Mouse (Mus musculus) megakaryocyte, adult 5-6 weeks (primary cell): ENCODE measurements around the gene Foxn3. TPM values are rescaled to one million over a fixed set of nuclear protein-coding genes. Genes with fewer than 3 reads are reported as not detected.

ENCODE experiments used
- ATAC-seq: 2 replicates; pipeline ENCODE4 v1.8.0; 2016; ENCODE audit warnings: mild to moderate bottlenecking, inconsistent platforms; ENCODE audit not compliant: poor library complexity, severe bottlenecking
- total RNA-seq, 2 experiments: library from RNA; stranded (forward) in 1 of 2; stranded (reverse) in 1 of 2; fragments of 153-499, 151-499 nt in 1 of 2; fragments of 221-1000, 200-1000 nt in 1 of 2; gene quantifications; 2 replicates each; pipeline versions ENCODE4 v1.2.3 to v1.2.4; 2015 to 2017

The Foxn3 gene
- total RNA-seq, 2 experiments from 2014 or later = 19.6 to 45.6 TPM

DNA sequence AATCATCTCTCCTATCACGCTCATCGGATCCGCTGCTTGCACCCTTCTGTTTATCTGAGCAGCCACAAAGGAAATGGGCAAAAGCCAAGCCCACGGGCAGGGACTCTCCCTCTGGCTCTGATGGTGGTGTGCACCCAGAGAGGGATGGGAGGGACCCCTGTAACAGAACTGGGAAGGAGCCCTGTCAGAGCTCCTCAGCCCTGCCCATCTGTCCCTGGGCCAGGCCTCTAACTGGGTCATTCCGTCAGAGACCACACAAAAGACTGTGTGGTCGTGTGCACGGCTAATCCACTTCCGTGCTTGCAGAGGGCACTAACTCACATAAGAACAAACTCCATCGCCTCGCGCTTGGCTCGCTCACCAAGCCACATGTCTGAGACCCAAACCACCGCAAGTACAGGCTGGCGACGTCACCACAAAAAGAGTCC is 95.5 kb downstream of the Foxn3 start:
- peak; percentile 71 for ATAC-seq

DNA sequence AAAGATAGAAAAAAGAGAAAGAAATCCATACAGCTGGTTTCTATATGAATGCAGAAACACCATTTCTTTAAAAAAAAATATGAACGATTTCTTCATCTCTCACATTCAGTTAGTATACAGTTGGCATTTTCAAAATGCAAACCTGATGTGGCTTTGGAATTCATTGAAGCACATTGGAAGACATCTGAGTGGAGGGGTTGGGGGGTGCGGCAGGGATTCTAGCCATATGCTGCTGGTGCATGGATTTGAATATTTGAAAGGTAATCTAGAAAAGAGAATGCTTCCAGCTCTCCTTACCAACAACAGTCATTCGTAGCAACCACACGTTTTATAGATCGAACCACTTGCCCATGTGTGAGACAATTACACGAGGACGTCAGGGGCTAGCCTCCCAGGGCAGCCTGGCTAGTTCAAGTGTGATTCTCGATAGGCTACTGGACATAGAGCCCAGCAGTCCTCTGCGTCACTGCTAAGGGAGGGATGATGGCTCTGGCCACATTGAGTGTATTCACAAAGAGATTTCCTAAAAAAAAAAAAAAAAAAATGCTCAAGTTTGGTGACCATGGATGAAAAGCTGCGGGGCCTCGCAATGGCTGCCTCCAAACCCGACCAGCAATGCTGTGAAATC is 96.0 kb downstream of the Foxn3 start:
- ATAC-seq = no peak

DNA sequence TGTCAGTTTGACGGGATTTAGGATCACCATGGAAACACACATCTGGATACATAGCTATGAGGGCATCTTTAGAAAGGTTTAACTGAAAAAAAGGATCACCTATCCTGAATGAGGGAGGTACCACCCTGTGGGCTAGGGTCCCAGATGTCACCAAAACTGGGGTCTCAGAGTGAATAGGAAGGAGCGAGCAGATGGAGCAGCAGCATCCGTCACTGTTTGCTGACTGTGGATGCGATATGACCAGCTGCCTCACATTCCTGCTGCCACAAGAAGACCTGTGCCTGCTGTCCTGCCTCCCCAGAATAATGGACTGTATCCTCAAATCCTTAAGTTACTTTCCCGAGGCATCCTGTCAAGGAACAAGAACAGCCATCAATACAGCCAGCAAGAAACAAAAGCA is 97.0 kb downstream of the Foxn3 start:
- no peak for ATAC-seq

DNA sequence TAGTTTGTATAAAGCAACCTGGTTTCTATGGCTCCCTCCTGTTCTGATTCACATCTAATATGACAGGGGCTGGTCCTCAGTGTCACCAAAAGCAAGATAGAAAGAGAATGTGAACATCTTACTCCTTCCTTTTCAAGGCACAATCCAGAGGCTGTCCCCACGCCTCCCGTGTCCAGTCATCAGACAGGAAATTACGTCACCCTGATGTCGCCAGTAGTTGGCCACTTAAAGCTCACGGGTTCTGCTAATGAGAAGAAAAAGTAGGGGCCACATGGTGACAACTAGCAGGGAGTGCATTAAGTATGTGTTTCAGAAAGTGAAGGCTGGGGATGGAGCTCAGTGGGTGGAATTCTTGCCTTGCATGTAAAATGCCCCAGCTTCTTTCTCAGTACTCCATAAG is 99.1 kb downstream of the Foxn3 start:
- peak; percentile 70 for ATAC-seq

DNA sequence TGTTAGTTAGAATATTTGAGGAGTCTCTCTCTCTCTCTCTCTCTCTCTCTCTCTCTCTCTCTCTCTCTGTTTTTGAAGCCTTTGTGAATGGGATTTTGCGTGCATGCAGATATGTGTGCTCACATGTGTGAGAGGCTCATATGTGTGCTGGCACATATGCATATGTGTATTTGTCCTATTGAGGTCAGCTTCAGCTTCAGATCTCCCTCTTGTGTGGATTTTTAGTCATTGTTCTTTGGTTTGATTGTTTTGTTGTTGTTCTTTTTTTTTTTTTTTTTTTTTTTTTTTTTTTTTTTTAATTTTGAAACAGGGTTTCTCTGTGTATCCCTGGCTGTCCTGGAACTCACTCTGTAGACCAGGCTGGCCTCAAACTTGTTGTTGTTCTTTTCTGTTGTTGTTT is 100.5 kb downstream of the Foxn3 start:
- ATAC-seq = no peak

DNA sequence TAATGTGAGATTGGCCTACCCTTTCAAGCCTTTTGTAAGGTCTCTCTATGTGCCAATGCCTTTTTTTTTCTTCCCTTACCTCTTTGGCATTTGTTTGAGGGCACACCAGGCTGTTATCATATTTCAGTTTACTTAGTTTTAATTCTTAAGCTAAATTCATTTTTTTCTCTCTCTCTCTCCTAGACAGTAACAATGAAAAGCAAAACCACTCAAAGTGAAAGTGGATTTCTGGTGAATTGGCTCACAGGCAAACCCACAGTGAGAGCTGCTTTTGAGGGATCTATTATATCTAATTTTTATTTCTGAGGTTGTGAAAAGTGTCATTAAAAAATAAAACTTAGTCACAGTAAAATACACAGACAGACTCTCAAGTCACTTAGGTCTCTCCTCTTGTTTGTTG is 101.1 kb downstream of the Foxn3 start:
- ATAC-seq = no peak

DNA sequence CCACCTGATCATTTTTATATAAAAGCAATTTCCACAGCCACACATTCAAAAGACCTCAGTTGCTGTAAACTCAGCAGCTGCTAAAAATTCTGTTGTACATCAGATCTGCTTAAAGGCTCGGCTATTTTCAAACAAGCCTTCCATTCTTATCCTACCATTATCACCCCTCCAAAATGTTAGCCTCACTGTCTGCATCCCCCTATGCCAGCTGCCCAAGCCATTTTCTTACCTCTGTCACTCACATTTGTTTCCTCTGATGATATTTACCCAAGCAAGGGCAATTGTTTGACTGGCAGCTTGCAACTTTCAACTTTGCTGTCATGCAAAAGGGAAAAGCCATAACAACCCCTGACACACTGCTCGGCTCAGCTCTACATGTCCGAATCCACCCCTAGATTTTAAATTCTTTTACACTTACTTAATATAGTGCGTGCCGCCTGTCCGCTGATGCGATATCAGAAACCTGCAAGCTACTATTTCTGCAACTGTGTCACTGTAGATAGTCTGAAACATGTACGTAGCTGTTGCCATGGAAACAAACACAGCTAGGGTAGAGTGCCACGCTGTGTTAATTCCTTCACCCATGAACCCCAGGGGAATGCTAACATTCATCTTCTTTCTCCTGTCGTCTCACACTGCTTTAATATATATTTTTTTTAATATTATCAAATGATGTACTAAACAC is 105.7 kb downstream of the Foxn3 start:
- peak; percentile 47 for ATAC-seq

DNA sequence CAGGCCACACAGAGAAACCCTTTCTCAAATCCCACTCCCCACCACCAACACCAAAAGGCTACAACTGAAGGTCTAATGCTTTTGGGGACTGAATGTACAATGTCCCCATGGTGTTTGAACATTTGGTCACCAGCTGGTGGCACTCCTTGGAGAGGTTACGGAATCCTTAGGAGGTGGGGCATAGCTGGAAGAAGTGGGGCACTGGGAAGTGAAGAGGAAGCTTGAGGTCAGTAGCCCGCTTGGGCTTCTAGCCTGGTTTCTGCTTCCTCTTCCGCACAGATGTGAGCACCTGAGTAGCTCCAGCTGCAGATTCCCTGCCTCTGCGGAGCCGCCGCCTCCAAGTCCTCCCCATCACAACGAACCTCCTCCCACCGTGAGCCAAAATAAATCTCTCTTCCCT is 107.8 kb downstream of the Foxn3 start:
- ATAC-seq = peak; percentile 74

DNA sequence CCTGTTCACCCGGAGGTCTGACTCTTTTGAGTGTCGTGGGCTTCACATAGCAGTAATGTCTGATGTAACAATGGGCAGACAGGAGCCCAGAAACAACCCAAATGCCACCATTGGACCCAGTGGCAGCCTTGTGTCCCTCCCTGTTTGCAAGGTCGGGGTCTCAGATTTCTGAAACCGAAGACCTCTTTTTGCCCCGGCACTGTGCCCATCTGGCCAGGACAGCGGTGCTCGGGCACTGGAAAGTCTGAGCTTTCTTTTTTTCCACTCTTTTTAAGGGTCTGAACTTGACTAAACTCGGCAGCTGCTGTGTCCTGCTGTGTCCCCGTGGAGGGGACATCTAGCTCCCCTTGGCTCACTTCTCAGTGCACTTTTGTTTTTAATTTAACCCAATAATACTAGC is 109.0 kb downstream of the Foxn3 start:
- no peak for ATAC-seq

DNA sequence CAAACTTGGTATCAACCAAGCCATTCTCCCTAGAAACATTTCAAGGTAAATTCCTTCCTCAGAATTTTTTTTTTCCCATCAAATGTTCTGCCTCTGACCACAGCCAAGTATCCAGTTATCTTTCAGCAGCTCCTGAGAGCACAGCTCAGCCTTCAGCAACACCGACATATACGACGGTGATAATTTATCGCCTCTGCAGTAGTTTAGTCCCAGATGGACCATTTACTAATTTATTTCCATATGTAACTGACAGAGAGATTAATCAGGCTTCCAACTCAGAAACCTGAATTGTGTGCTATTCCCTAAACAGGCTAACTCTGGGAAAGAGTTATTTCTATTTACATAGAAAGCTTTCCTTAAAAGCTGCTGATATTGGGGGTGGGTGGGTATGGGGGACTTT is 109.6 kb downstream of the Foxn3 start:
- ATAC-seq = no peak

DNA sequence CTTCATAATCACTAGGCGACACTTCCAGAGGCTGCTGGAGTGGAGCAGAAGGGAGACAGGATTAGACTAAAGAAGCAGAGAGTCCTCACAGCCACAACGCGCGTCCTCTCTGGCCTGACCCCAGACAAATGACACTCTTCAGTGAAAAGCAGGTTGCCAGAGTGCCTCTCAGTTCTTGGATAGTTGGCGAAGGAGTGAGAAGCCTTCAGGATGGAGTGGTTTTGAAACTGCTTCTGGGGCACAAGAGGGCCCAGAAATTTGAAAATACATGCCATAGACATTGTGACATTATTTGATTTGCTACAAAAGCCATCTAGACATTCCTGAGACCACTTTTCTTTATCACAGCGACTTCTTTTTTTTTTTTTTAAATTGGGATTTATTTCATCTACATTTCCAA is 113.3 kb downstream of the Foxn3 start:
- no peak for ATAC-seq

DNA sequence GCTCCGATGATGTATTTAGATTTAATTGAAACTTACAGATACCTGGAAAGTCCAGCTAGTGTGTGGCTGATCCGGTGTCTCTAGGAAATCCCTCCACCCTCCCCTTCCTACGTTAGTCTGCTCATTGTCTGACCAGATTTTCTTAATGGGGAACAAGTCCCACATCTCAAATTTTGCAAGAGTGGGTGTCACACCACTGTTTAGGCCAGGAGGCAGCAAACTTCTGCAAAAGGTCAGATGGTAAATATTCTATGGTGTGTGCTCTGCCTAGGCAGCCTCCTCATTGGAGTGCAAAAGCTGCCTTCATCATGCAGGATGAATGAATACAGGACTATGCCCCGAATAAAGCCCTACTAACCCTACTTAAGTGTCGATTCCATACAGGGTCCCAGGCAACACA is 115.6 kb downstream of the Foxn3 start:
- ATAC-seq = peak; percentile 78

DNA sequence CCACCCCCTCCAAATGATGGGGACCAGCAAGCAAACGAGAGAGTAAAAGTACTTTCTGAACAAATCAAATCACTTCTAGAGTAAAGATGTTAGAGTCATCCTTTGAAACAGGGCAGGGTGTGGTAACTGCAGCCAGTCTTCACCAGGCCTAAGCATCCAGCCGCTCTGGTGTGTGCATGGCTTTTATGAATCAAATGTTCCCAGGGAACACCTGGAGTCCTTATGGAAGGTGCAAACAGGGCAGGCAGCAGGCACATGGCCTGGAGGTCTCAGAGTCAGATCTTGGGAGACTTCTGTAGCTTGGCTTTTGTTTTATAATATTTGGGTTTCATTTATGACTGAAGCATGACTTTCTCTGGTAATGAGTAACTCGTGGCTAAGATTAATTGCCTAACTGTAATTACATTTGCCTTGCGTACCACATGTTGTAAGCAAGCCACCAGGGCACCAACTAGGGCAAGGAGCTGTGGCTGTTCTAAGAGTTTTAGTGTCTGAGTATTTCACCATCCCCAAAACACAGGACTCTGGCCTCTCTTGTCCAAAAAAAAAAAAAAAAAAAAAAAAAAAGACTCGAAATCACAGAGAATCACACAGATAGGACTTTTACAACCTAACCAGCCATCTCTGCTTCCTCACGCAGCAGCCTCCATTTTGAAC is 118.2 kb downstream of the Foxn3 start:
- no peak for ATAC-seq

DNA sequence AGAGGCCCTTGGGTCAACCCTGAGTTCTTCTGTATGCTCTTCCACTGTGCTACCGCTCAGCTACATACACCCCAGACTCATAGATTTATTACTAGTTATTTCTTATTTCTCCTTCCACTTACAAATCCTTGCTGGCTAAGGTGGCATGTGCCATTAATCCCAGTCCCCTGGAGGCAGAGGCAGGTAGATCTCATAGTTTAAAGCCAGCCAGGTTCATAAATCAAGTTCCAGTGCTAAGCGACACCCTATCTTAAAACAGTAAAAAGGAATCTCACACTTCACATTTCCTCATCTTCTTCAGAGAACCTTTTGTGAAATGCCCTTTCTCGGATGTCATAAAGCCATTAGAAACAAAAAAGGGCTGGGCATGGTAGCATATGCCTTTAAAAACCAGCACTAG is 120.6 kb downstream of the Foxn3 start:
- no peak for ATAC-seq

DNA sequence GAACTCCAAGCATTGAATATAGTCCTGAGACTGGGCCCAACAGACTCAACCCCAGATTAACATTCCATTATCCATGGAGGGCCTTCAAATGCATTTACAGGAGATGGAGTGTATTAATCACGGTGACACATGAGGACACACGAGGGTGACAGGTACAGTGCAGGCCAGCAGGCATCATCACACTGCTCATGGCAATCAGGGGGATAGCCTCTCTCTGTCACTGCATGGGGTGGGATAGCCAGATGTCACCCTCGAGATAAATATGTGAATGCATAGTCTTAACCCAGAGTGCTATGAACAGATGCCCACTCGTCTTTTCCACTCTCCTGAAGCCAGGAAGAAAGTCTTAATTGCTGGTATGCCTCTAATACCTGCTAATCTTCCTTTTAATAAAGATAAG is 122.4 kb downstream of the Foxn3 start:
- no peak for ATAC-seq

DNA sequence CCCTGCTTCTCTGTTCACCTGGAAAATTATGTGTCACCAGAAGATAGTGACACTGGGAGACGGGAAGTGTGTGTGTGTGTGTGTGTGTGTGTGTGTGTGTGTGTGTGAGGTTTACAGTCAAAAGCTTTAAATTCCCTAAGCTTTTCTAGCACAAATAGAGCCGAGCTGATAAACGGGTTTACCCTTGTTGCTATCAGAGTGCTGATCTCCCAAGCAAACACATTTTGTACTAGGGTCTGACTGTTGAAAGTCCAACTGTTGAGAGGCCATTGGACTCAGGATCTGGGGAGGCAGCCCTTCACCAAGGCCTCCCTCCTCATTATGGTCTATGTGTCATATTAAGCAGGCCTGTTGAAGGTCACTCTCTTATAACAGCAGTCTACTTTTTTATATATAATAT is 123.4 kb downstream of the Foxn3 start:
- no peak for ATAC-seq

DNA sequence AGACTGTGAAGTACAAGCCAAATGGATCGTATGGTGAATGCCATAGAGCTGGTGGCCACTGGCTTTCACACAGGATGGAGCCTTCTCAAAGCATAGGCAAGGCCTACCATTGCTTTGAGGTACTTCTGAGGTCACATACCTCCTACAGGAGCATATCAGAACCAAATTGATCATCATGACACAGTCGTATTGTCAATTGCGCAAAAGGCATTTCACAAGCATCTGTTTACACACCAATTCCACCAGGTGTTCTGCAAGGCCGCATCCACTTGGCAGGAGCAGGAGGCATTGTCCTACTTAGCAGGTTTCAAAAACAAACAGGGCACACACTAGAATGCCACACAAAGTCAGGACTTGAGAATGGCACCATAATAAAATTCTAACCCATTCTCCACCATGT is 128.2 kb downstream of the Foxn3 start:
- ATAC-seq = no peak

DNA sequence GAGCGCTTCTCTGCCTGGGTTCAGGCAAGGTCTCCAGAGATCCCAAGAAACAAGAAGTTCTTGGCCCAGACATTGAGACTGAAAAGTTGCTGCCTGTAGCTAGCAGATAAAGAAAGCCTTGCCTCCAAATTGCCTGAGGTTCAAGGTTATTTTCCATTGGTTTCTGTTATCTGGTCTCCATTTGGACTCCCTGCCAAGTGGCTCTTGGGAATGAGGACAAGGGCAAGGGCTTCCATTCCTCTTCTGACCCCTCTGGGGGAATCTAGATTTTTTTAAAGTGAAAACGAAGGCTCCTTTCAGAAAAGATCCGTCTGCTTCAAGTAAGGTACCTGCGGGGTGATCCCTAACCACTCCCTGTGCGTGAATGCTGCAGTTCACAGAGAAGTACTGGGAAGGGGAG is 130.0 kb downstream of the Foxn3 start:
- ATAC-seq = no peak

DNA sequence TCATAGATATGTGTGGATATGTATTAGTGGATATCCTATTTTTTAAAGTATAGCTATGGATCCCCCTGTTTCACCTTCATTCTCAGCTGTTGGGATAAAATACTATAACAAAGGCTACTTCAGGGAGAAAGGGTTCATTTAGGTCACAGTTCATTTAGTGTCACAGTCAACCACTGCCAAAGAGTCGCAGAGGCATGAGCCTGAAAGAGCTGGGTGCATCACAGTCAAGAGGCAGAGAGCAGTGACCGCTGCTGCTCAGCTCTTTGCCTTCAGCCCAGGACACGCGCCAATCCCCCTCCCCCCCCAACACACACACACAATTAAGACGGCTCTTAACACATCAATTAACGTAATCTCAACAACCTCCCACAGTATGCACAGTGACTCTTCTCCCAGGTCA is 131.8 kb downstream of the Foxn3 start:
- no peak for ATAC-seq

DNA sequence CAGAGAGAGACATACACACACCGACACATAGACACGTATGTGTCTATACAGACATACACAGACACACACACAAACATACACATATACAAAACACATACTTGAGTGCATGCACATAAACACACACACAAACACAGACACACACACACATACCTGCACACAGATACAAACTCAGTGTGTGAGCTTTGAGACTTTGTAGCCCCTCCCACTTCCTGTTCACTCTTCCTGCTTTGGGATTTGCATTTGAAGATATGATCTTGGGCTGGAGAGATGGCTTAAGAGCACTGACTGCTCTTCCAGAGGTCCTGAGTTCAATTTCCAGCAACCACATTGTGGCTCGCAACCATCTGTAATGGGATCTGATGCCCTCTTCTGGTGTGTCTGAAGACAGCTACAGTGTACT is 132.4 kb downstream of the Foxn3 start:
- no peak for ATAC-seq

DNA sequence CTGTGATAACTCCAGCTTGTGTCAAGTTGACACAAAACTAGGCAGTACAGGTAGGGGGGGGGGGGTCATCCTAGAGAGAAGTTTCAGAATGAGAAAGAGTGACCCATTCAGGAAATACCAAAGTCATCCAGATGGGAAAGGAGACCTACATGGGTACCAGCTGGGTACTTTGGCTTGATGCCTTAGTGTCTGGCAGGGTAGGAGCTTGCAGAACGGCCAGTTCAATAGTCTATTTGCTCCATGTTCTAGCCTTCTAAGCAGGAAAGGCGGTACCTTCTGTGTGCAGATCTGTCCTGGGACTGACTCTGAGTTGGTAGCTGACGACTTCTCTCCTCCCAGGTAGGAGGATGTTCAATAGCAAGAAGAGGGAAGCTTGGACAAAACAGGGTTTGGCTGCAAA is 134.3 kb downstream of the Foxn3 start:
- ATAC-seq = no peak

DNA sequence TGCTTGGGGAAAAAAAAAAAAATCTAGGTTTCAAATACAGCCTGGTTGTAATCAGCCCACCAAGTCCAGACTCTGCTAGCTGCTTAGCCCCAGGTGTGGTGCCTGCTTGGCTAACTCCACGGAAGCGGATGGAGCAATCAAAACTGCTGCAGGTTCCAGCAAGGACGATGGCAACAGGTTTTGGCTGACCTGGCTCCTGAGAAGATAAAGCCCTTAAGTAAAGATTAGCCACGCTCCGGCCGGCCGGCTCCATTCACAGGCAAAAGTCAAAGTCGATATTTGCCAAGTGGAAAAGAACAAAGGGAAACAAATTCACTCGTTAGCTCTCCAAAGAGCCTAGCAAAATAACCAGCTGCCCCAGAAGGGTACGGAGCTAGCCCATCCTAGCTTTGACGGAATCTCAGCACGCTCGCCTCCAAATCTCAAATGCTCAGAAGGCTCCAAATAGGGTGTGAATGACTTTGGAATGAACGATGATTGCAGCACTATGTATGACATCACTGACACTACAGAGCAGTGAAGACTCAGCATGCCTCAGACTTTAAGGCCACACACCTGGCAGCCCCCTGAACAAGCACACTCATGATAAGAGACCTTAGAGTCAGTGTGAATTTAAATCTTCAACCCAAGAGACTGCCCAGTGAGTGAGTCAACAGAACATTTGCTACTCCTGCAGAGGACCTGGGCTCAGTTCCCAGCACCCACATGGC is 137.0 kb downstream of the Foxn3 start:
- ATAC-seq = no peak
